Mouse (Mus musculus) testis, adult 10 weeks (tissue): ENCODE data around the gene Brd3. TPM values are rescaled to one million over a fixed set of nuclear protein-coding genes. Genes with fewer than 3 reads are reported as not detected.

ENCODE experiments used
- polyA plus RNA-seq: library from polyadenylated mRNA; stranded (reverse); fragments of 350-450 nt; fragmentation: Illumina TruSeq; extraction: RNeasy Lipid Tissue Mini Kit (QIAGEN cat#74804); gene quantifications from one replicate; pipeline ENCODE4 v1.2.3, GENCODE M21; 2014; ENCODE audit warnings: low read depth, low replicate concordance

Brd3 gene
- polyA plus RNA-seq: 68.3 TPM

DNA sequence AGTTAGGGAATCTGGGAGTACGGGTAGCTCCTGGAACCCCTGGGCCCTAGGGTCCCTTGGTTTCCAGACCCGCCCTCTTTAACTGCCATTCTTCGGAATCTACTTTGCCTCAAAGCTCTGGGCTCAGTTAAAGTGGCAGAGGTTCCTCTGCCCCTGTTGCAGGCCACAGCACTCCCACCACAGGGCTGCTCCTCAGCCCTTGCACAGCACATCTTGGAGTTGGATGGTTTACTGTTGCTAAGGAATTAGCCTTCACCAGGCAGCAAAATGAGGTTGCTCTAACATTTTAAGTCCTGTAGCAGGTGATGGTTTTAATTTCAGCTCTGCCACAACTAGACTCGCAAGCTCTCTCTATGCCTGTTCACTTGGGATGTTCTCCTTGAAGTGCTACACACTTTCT, at the start of gene Brd3:
Gene Brd3 (minus strand): TSS at position 101 of the 400 bp plus-strand sequence.

DNA sequence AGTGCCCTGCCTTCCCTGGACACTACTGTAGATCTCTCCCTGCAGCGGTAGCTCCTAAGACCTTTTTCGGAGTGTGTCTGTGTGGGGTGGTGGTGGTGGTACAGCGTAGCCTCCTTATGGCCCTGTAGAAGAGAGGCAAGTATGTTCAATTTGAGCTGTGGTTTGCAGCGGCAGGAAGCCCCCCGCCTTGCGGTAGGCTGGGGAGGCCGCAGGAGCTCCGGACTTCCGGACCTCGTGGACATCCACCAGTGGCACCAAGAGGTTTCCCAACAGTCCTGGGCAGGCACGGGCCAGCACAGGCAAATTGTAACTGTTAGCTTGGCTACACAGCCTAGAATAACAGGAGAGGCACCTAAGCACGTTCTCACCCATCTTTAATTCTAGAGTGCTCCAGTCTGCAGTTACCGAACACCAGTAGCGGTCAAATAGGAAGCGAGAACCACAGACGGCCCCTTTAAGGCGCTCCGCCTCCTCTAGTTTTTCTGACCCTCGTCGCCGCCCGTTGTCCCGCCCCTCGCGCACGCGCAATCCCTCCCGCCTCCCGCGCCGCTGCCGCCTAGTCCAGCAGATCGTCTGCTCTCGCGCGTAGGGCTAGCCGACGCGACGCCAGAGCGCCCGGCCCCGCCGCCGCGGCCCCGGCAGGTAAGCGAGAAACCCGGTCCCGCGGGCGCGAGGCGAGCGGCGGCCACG, 7.3 kb upstream of the Brd3 start, which contains the start of gene Wdr5:
Gene Wdr5 (plus strand): TSS at position 519 of the 690 bp plus-strand sequence.

DNA sequence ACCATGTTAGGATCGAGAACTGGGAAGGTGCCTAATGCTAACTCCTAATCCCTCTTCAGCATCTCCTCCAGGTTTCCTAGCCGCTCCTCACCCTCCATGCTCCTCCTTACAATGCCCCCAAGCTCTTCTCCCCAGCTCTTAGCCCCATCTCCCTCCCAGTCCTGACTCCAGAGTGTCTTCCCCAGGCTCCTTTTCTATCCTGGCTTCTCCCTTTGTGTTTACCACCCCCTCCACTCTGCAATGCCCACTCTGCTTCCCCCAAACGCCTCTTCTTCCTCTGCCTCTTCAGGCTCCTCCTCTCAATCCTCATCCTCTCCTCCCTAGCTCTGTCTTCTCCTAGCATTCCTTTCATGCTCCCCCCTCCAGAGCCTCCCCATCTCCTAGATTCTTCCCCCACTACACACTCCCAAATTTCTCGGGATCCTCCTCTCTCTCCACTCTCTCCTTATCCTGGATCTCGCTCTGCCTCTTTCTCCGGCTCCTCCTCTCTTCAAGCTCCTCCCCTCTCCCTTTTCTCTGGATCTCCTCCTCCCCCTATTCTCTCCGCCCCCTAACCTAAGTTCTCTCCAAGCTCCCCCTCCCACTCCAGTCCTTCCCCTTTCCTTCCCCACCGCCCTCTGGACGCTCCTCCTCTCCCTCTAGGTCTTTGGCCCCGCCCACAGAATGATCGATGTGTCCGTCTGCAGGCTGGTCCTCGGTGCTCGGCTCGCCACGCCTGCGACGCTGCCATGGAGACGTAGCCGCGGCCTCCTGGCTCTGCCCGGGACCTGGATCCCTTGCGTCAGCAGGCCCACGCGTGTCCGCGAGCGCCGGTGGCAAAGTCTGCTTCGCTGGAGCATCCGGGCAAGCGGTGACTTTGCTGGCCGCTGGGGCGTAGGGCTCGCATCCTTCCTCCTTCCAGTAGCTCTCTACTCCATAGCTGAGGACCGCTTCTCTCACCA, 65.4 kb downstream of the Brd3 start, which contains the start of gene Brd3os:
Gene Brd3os (plus strand): TSS at position 558 of the 941 bp plus-strand sequence.

DNA sequence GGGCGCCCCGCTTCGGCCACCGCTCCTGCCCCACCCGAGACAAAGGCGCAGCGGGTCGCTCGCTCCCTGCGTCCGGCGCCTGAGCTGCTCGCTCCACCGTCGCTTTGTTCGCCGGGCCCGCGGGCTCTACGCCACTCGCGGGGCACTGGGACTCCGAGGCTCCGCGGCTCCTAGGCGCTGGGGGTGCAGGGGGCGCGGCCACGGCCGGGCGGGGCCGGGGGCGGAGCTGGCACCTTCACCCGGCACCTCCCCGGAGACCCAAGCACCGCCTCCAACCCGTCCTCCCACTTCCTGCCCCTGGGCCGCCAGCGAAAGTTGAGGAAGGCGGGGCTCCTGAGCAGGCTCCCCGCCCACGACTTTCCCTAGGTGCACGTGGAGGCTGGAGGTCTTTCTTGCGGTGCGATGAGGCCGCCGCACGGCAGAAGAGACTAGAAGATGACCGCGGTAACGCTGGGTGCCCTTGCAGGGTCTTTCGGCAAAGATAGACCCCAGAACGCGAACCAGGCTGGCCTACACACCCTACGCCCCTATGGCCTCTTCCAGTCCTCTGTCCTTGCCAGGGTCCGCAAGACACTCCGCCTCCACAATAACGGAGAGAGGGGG, 80.5 kb downstream of the Brd3 start, which contains the start of gene Vav2:
Gene Vav2 (minus strand): TSS at position 179 of the 603 bp plus-strand sequence.

Other genes with a start within 250 kb of the Brd3 start
- 5.4 TPM for gene Vav2, start 80.6 kb downstream of the Brd3 start, polyA plus RNA-seq
- gene Brd3os, start 65.3 kb downstream of the Brd3 start, polyA plus RNA-seq: 1.6 TPM
- 25.0 TPM for gene Wdr5, start 7.5 kb upstream of the Brd3 start, polyA plus RNA-seq
- 1.1 TPM for gene Rxra, start 168.8 kb upstream of the Brd3 start, polyA plus RNA-seq